Mouse (Mus musculus) spleen, adult 2 months (tissue): ENCODE measurements around the gene Oas1e. TPM values are rescaled to one million over a fixed set of nuclear protein-coding genes. Genes with fewer than 3 reads are reported as not detected.

ENCODE experiments used
- DNase-seq, 2 experiments: peaks; one replicate each; pipeline versions ENCODE4 v3.0.0 to v3.0.0-alpha.2; 2012 to 2021; ENCODE audit warnings: low spot score in 2 of 2, low read depth in 1 of 2
- H3K27ac ChIP-seq: fragments of 200-500 bp; 2 replicates; pipeline ENCODE4 v1.5.1; 2012; ENCODE audit warnings: low read length, inconsistent platforms; ENCODE audit not compliant: insufficient read depth
- H3K27me3 ChIP-seq: fragments of 200-500 bp; 2 replicates; pipeline ENCODE4 v1.6.1; 2012; ENCODE audit warnings: mild to moderate bottlenecking, moderate library complexity, low read length, inconsistent platforms; ENCODE audit not compliant: control insufficient read depth, insufficient read depth
- H3K36me3 ChIP-seq: fragments of 200-500 bp; 2 replicates; pipeline ENCODE4 v1.6.1; 2012; ENCODE audit warnings: mild to moderate bottlenecking, low read length, inconsistent platforms; ENCODE audit not compliant: control insufficient read depth, insufficient read depth
- H3K4me1 ChIP-seq: fragments of 200-500 bp; 2 replicates; pipeline ENCODE4 v1.6.1; 2011; ENCODE audit warnings: inconsistent platforms; ENCODE audit not compliant: control insufficient read depth, insufficient read depth, insufficient read length
- H3K4me3 ChIP-seq: fragments of 200-500 bp; 2 replicates; pipeline ENCODE4 v1.5.1; 2011; ENCODE audit warnings: mild to moderate bottlenecking, inconsistent platforms; ENCODE audit not compliant: insufficient read depth, insufficient read length; ENCODE audit errors: extremely low read depth
- CTCF ChIP-seq: fragments of 200-500 bp; IDR thresholded peaks from 2 replicates; pipeline ENCODE4 v1.5.1; 2011; ENCODE audit warnings: mild to moderate bottlenecking, inconsistent platforms; ENCODE audit not compliant: insufficient read depth, insufficient read length, insufficient replicate concordance; ENCODE audit errors: extremely low read depth
- POLR2A ChIP-seq: fragments of 200-500 bp; IDR thresholded peaks from 2 replicates; pipeline ENCODE4 v1.6.1; 2011; ENCODE audit warnings: low read depth, low read length, inconsistent platforms
- WGBS: fragments of 180-500 bp; shearing (Covaris S2); methylation state at CpG from one replicate; pipeline ENCODE4 v1.1.7; 2018; 5-methylcytosine and 5-hydroxymethylcytosine counted together
- polyA plus RNA-seq: library from polyadenylated mRNA; depleted of rRNA; stranded (reverse); fragments of >200 nt; gene quantifications from 2 replicates; pipeline ENCODE4 v1.2.3, GENCODE M21; 2012; rRNA removed

The Oas1e gene
- polyA plus RNA-seq, 1 experiment: 0.20 TPM

DNA sequence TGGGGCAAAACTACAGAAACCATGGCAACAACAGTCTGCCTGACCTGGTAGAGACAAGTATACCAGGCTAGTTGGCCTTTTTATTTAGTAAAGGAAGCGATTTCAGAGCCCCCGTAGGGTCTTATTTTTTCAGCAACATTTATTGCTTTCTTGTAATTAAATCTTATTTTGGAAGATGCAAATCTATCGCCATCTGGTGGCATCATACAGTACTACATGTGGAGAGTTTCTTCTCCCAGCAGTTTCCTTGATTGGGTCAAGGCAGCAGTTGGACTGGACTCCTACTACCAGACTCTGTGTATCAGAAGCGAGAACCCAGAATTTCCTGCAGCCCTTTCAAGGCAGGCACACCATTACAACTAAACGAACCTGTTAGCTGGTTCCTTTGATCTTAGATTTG lies 48.9 kb downstream of the Oas1e start:
- H3K36me3 ChIP-seq: no peaks in the 10 kb centered on the region
- H3K27me3 ChIP-seq: no peaks in the 10 kb centered on the region
- 12% methylated on average over 5 of the region's 5 CpGs for WGBS
- H3K27ac ChIP-seq: no peak overlapping the region
- peak; percentile 21 to 33 for DNase-seq
- H3K4me1 ChIP-seq: peaks cover 12% of the 10 kb centered on the region; the same call in 1 of the 2 replicates
- TF ChIP-seq POLR2A (no peak), CTCF (peak; percentile 1; the same call in 1 of the 2 replicates)
- H3K4me3 ChIP-seq: no peak overlapping the region

DNA sequence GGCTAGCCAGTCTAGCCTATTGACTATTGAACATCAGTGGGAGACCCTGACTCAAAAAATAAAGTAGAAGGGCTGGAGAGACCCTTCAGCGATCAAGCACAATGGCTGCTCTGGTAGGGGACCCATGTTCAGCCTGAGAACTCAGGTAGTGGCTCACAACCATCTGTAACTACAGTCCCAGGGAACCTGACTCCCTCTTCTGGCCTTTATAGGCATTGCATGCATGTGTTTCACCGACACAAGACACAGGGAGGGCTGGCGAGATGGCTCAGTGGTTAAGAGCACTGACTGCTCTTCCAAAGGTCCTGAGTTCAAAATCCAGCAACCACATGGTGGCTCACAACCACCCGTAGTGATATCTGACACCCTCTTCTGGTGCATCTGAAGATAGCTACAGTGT lies 53.2 kb downstream of the Oas1e start:
- peak; percentile 34 to 46 for DNase-seq
- no peak overlapping the region for H3K4me3 ChIP-seq
- 58% methylated on average over 4 of the region's 4 CpGs for WGBS
- H3K36me3 ChIP-seq: no peaks in the 10 kb centered on the region
- H3K27me3 ChIP-seq: no peaks in the 10 kb centered on the region
- TF ChIP-seq CTCF: peak; percentile 26; the same call in 1 of the 2 replicates
- TF ChIP-seq POLR2A: no peak
- no peaks in the 10 kb centered on the region for H3K4me1 ChIP-seq
- H3K27ac ChIP-seq: no peak overlapping the region

Other genes with a start within 250 kb of the Oas1e start
- 54.5 and 58.8 TPM in 2 replicates for gene Tpcn1, start 206.9 kb downstream of the Oas1e start, polyA plus RNA-seq
- 0.38 and 0.40 TPM in 2 replicates for gene Iqcd, start 206.5 kb downstream of the Oas1e start, polyA plus RNA-seq
- 8.0 and 8.8 TPM in 2 replicates for gene Rita1, start 182.9 kb downstream of the Oas1e start, polyA plus RNA-seq
- gene Ddx54, start 182.8 kb downstream of the Oas1e start, polyA plus RNA-seq: 80.8 and 131 TPM in 2 replicates
- gene Cfap73, start 161.3 kb downstream of the Oas1e start, polyA plus RNA-seq: not detected in 2 replicates
- 14.9 and 18.9 TPM in 2 replicates for gene Rasal1, start 146.7 kb downstream of the Oas1e start, polyA plus RNA-seq
- 264 and 351 TPM in 2 replicates for gene Dtx1, start 83.6 kb downstream of the Oas1e start, polyA plus RNA-seq
- 7.2 and 9.0 TPM in 2 replicates for gene Oas2, start 45.7 kb downstream of the Oas1e start, polyA plus RNA-seq
- 15.2 and 16.3 TPM in 2 replicates for gene Oas3, start 17.9 kb downstream of the Oas1e start, polyA plus RNA-seq
- 5.4 and 6.2 TPM in 2 replicates for gene Oas1c, start 17.0 kb upstream of the Oas1e start, polyA plus RNA-seq
- gene Oas1f, start 51.8 kb upstream of the Oas1e start, polyA plus RNA-seq: not detected in 2 replicates
- not detected in 2 replicates for gene Oas1h, start 65.9 kb upstream of the Oas1e start, polyA plus RNA-seq
- 1.4 and 1.7 TPM in 2 replicates for gene Oas1g, start 92.1 kb upstream of the Oas1e start, polyA plus RNA-seq
- 8.5 and 9.2 TPM in 2 replicates for gene Oas1a, start 112.0 kb upstream of the Oas1e start, polyA plus RNA-seq
- gene Oas1d, start 119.0 kb upstream of the Oas1e start, polyA plus RNA-seq: not detected in 2 replicates
- gene Rph3a, start 214.6 kb upstream of the Oas1e start, polyA plus RNA-seq: 0.02 TPM in 1 of 2 replicates, not detected in the other